Mouse (Mus musculus) intestine, postnatal 0 days (tissue): Measurements from ENCODE around the gene Trim8. TPM values are rescaled to one million over a fixed set of nuclear protein-coding genes. Genes with fewer than 3 reads are reported as not detected.

ENCODE experiments used
- ATAC-seq: fragments of 200-750 bp; cut with Nextera tagmentation; 2 replicates; pipeline ENCODE4 v1.8.0; 2017; ENCODE audit warnings: mild to moderate bottlenecking, moderate TSS enrichment, moderate library complexity
- H3K27ac ChIP-seq: fragments of 300-500 bp; sonication (generic); 2 replicates; pipeline ENCODE4 v1.5.1; 2014; ENCODE audit warnings: mild to moderate bottlenecking, low read depth, low read length, moderate library complexity
- H3K27me3 ChIP-seq: fragments of 300-500 bp; sonication (generic); replicated peaks from 2 replicates; pipeline ENCODE4 v1.6.1; 2014; ENCODE audit warnings: low read length, mixed read lengths; ENCODE audit not compliant: control insufficient read depth, insufficient read depth
- H3K36me3 ChIP-seq: fragments of 300-500 bp; sonication (generic); 2 replicates; pipeline ENCODE4 v1.6.1; 2014; ENCODE audit warnings: mild to moderate bottlenecking, moderate library complexity; ENCODE audit not compliant: control insufficient read depth, insufficient read depth
- H3K4me1 ChIP-seq: fragments of 300-500 bp; sonication (generic); replicated peaks from 2 replicates; pipeline ENCODE4 v1.6.1; 2014; ENCODE audit warnings: antibody characterized with exemption, low read length, mixed read lengths; ENCODE audit not compliant: control insufficient read depth, insufficient read depth
- H3K4me2 ChIP-seq: fragments of 300-500 bp; sonication (generic); replicated peaks from 2 replicates; pipeline ENCODE4 v1.6.1; 2014; ENCODE audit warnings: low read depth, mild to moderate bottlenecking, moderate library complexity
- H3K4me3 ChIP-seq: fragments of 300-500 bp; sonication (generic); 2 replicates; pipeline ENCODE4 v1.5.1; 2014; ENCODE audit warnings: low read depth, low read length
- H3K9ac ChIP-seq: fragments of 300-500 bp; sonication (generic); 2 replicates; pipeline ENCODE4 v1.6.1; 2014; ENCODE audit warnings: mild to moderate bottlenecking, low read depth, low read length
- H3K9me3 ChIP-seq: fragments of 300-500 bp; sonication (generic); 2 replicates; pipeline ENCODE4 v1.6.1; 2016; ENCODE audit warnings: mixed run types; ENCODE audit not compliant: control insufficient read depth
- CTCF ChIP-seq: sonication (generic); IDR thresholded peaks from 2 replicates; pipeline ENCODE4 v1.5.1; 2016; ENCODE audit warnings: low read depth, mild to moderate bottlenecking, control low read depth, antibody characterized with exemption, moderate library complexity
- WGBS: fragments of 180-500 bp; shearing (Covaris S2); extraction: QIAGEN DNeasy Blood & Tissue Kit; methylation state at CpG from one replicate; pipeline ENCODE4 v1.1.7; 2014; 5-methylcytosine and 5-hydroxymethylcytosine counted together
- polyA plus RNA-seq: library from polyadenylated mRNA; unstranded; fragments of >200 nt; fragmentation: Nextera tagmentation; extraction: Ambion mirVana; gene quantifications from 2 replicates; pipeline ENCODE4 v1.2.1, GENCODE M21; 2015

Gene Trim8
- polyA plus RNA-seq, 1 experiment from 2014 or later, result 17.1 TPM

DNA sequence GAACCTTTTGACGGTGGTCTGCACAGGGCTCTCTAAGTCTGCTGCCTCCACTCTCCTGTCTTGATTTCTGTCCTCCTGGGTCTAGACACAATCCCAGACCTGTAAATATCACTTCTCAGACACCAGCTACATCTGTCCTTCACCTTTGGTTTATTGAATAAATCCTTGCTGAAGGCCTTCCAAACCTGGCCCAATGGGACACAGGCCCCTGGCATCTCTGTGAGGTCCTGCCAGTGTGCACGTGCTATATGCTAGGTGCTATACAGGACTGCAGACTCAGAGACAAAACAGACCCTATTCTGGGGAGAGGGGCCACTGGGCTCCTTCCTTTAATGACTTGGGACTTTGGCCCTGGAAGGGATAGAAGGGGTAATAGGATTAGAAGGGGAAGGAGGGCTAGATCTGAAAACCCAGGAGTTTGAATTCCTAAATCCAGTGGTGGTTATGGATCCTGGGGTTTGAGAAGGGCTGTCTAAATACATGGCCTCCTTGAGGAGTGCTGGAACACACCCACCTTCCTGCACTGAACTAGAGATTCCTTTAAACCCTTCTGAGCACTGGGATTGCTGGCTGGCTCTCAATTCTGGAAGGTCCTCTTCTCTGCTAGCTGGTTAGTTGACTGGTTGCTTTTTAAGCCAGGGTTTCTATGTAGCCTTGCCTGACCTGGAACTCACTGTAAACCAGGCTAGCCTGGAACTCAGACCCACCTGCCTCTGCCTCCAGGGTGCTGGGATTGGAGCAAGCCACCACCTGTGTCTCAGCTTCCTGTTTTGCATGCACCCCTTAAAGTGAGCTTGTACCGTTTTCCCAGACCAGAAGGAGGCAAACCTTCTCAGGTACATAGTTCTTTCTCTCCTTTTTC, 15.4 kb downstream of the Trim8 start:
- H3K4me2 ChIP-seq, result no peak overlapping the region
- peaks cover 6% of the 10 kb centered on the region; the same call in 1 of the 2 replicates for H3K4me1 ChIP-seq
- no peak overlapping the region for H3K4me3 ChIP-seq
- WGBS, result 60% methylated on average over 3 of the region's 3 CpGs
- no peak for TF ChIP-seq CTCF
- H3K27ac ChIP-seq, result no peak overlapping the region
- no peak for ATAC-seq
- no peaks in the 10 kb centered on the region for H3K27me3 ChIP-seq
- no peaks in the 10 kb centered on the region for H3K9me3 ChIP-seq
- H3K36me3 ChIP-seq, result peaks cover 44% of the 10 kb centered on the region
- no peak overlapping the region for H3K9ac ChIP-seq

- 41% methylated on average over 10 of the region's 14 CpGs for WGBS
- peaks cover 8% of the 10 kb centered on the region for H3K4me1 ChIP-seq
- no peaks in the 10 kb centered on the region for H3K27me3 ChIP-seq
- no peak overlapping the region for H3K27ac ChIP-seq
- H3K9me3 ChIP-seq, result no peaks in the 10 kb centered on the region
- no peak overlapping the region for H3K9ac ChIP-seq
- peak overlapping the region; percentile 53 for H3K4me2 ChIP-seq
- peak; percentile 11; the same call in 1 of the 2 replicates for ATAC-seq
- peaks cover 38% of the 10 kb centered on the region for H3K36me3 ChIP-seq
- no peak overlapping the region for H3K4me3 ChIP-seq
- no peak for TF ChIP-seq CTCF
These were observed 16.2 kb downstream of the Trim8 start for GRCm38 (mm10) chr19:46517529-46518351.

- Histone ChIP-seq H3K9ac (no peak overlapping the region), H3K36me3 (peaks cover 31% of the 10 kb centered on the region), H3K4me2 (peak overlapping the region; percentile 53), H3K27ac (no peak overlapping the region), H3K27me3 (no peaks in the 10 kb centered on the region), H3K4me3 (no peak overlapping the region), H3K4me1 (peaks cover 13% of the 10 kb centered on the region), H3K9me3 (no peaks in the 10 kb centered on the region)
- no peak for TF ChIP-seq CTCF
- WGBS, result 2% methylated on average over 12 of the region's 13 CpGs
- peak; percentile 42 for ATAC-seq
These were observed 16.9 kb downstream of the Trim8 start for GRCm38 (mm10) chr19:46518352-46518787.

GRCm38 (mm10) chr19:46518828-46519621, 17.5 kb downstream of the Trim8 start:
- Histone ChIP-seq H3K9ac (no peak overlapping the region), H3K4me3 (no peak overlapping the region), H3K4me2 (peak overlapping the region; percentile 53), H3K36me3 (peaks cover 26% of the 10 kb centered on the region), H3K27me3 (no peaks in the 10 kb centered on the region), H3K9me3 (no peaks in the 10 kb centered on the region), H3K4me1 (peaks cover 18% of the 10 kb centered on the region), H3K27ac (no peak overlapping the region)
- no peak for ATAC-seq
- TF ChIP-seq CTCF, result no peak
- 21% methylated on average over 5 of the region's 5 CpGs for WGBS

DNA sequence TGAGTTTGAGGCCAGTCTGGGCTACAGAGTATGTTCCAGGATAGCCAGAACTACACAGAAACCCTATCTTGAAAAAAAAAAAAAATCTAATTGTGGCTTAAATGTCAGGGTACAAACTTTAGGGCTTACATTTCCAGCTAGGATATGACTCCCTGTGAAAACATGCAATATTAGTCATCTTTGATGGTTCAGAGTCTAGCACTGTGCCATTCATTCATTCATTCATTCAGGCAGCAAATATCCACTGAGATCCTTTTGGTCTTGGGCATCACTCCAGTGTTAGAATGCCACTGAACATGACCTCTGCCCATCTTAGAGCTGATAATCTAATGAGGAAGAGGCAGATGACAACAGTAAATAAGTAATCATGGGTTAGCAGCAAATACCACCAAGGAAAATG, 20.2 kb downstream of the Trim8 start:
- Histone ChIP-seq H3K9ac (no peak overlapping the region), H3K4me3 (no peak overlapping the region), H3K9me3 (no peaks in the 10 kb centered on the region), H3K27me3 (no peaks in the 10 kb centered on the region), H3K27ac (no peak overlapping the region), H3K4me2 (no peak overlapping the region), H3K4me1 (peaks cover 28% of the 10 kb centered on the region), H3K36me3 (peaks cover 1% of the 10 kb centered on the region; the same call in 1 of the 2 replicates)
- no peak for TF ChIP-seq CTCF
- ATAC-seq, result no peak
